ENCODE assay signal across 8 mouse cellular contexts in the genomic region with DNA sequence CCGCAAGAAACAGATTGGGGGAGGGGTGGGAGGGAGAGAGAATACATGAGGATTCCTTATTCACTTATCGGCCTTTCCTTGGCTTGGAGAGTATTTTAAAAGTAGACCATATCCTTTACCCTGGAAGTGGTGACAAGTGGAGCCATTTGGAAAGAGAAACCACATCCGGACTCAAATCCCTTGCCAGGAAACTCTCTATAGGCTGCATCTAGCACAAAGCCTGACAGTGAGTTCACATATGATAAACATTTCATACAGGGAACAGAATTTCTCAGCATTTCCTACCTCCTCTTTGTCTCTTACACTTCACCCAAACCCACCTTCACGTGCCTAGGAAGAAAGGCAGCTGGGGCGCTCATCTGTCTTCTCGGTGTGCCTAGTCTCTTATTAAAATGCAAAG. TPM values are rescaled to one million over a fixed set of nuclear protein-coding genes. Genes with fewer than 3 reads are reported as not detected.
DNase-seq lines count a peak whose midpoint lies in the region; ATAC-seq and TF ChIP-seq lines count a peak whose summit lies in the region.

No protein-coding gene starts in this region.

- WGBS in hindbrain, embryonic 11.5 days: 13% methylated on average over 6 of the region's 6 CpGs
- 7% methylated on average over 6 of the region's 6 CpGs for WGBS in midbrain, embryonic 14.5 days

- no peak for DNase-seq in layer of hippocampus, adult 2 months (ENCODE audit: low spot score in 2 of 2)
- DNase-seq in layer of hippocampus, postnatal 25 days (ENCODE audit: extremely low spot score in 1 of 2, low spot score in 1 of 2): no peak
- DNase-seq in c-Kit-positive CD71-positive TER-119-positive erythroid progenitor cells, embryonic 14.5 days (ENCODE audit: low spot score): peak; percentile 34
- DNase-seq in hindbrain, embryonic 11.5 days (ENCODE audit: low spot score): no peak
- DNase-seq in midbrain, embryonic 14.5 days: no peak
- no peak for DNase-seq in spleen, postnatal 10 days (ENCODE audit: low spot score in 2 of 2)
- DNase-seq in right cerebral cortex, postnatal 4 days: no peak
- DNase-seq in urinary bladder, postnatal 14 days (ENCODE audit: low spot score): no peak

- peak overlapping the region; percentile 71 for H3K4me2 ChIP-seq in hindbrain, embryonic 11.5 days (replicated peaks; ENCODE audit: low read depth, low read length)
- peak overlapping the region; percentile 80 for H3K4me2 ChIP-seq in midbrain, embryonic 14.5 days (ENCODE audit: low read length)

- peak overlapping the region; percentile 91 for H3K4me3 ChIP-seq in layer of hippocampus, adult 2 months
- H3K4me3 ChIP-seq in hindbrain, embryonic 11.5 days (ENCODE audit: low read depth, low read length): peak overlapping the region; percentile 69
- H3K4me3 ChIP-seq in midbrain, embryonic 14.5 days (replicated peaks; ENCODE audit: low read depth, low read length): peak overlapping the region; percentile 75

- no peaks in the 10 kb centered on the region for H3K36me3 ChIP-seq in hindbrain, embryonic 11.5 days (ENCODE audit: control insufficient read depth, insufficient read depth, low read length)
- peaks cover 42% of the 10 kb centered on the region for H3K36me3 ChIP-seq in midbrain, embryonic 14.5 days (ENCODE audit: control insufficient read depth, insufficient read depth, low read length)

- no peaks in the 10 kb centered on the region for H3K27me3 ChIP-seq in hindbrain, embryonic 11.5 days (ENCODE audit: control insufficient read depth, insufficient read depth, low read length)
- no peaks in the 10 kb centered on the region for H3K27me3 ChIP-seq in midbrain, embryonic 14.5 days (ENCODE audit: control insufficient read depth, insufficient read depth, low read length)

- peaks cover 7% of the 10 kb centered on the region for H3K4me1 ChIP-seq in hindbrain, embryonic 11.5 days (replicated peaks; ENCODE audit: control insufficient read depth, insufficient read depth, low read length)
- peaks cover 13% of the 10 kb centered on the region for H3K4me1 ChIP-seq in midbrain, embryonic 14.5 days (ENCODE audit: control insufficient read depth, insufficient read depth, low read length)

- ATAC-seq in hindbrain, embryonic 11.5 days (ENCODE audit: low FRiP score): peak; percentile 14; the same call in 1 of the 2 replicates
- no peak for ATAC-seq in midbrain, embryonic 14.5 days (ENCODE audit: low FRiP score, low TSS enrichment)

- TF ChIP-seq CTCF in layer of hippocampus, adult 2 months (conservative IDR thresholded peaks at IDR 0.05): no peak

- H3K9me3 ChIP-seq in hindbrain, embryonic 11.5 days (ENCODE audit: control insufficient read depth, low read length): no peaks in the 10 kb centered on the region
- no peaks in the 10 kb centered on the region for H3K9me3 ChIP-seq in midbrain, embryonic 14.5 days (ENCODE audit: control insufficient read depth, low read length)

- peak overlapping the region; percentile 91 for H3K9ac ChIP-seq in hindbrain, embryonic 11.5 days (ENCODE audit: low read depth, low read length)
- H3K9ac ChIP-seq in midbrain, embryonic 14.5 days (replicated peaks; ENCODE audit: low read length): peak overlapping the region; percentile 89

- peak overlapping the region; percentile 91 for H3K27ac ChIP-seq in layer of hippocampus, adult 2 months
- peak overlapping the region; percentile 85 for H3K27ac ChIP-seq in hindbrain, embryonic 11.5 days (ENCODE audit: low read depth, low read length)
- H3K27ac ChIP-seq in midbrain, embryonic 14.5 days (replicated peaks; ENCODE audit: low read depth, low read length): peak overlapping the region; percentile 93

RNA-seq across cellular contexts. Expression of a gene that starts 0.7 kb away (rescaled TPM):
- total RNA-seq in layer of hippocampus, adult 2 months (2021): 10 to 100 TPM; 91.6 to 96.4 TPM
- 10 to 100 TPM; 74.6 to 96.0 TPM for total RNA-seq in layer of hippocampus, postnatal 25 days (2021)
- 28.4 and 32.1 TPM in 2 replicates for polyA plus RNA-seq in hindbrain, embryonic 11.5 days (2014; fragmentation: Nextera tagmentation; extraction: Ambion mirVana)
- polyA plus RNA-seq in midbrain, embryonic 14.5 days (2014; fragmentation: Nextera tagmentation; extraction: Ambion mirVana): 44.2 and 58.9 TPM in 2 replicates

RNA-seq across cellular contexts. Expression of a gene that starts 28.6 kb away (rescaled TPM):
- total RNA-seq in layer of hippocampus, adult 2 months (2021): 10 to 100 TPM; 64.6 to 66.8 TPM
- 10 to 100 TPM; 59.1 to 62.7 TPM for total RNA-seq in layer of hippocampus, postnatal 25 days (2021)
- 93.2 and 100 TPM in 2 replicates for polyA plus RNA-seq in hindbrain, embryonic 11.5 days (2014; fragmentation: Nextera tagmentation; extraction: Ambion mirVana)
- polyA plus RNA-seq in midbrain, embryonic 14.5 days (2014; fragmentation: Nextera tagmentation; extraction: Ambion mirVana): 72.5 and 81.4 TPM in 2 replicates

RNA-seq across cellular contexts. Expression of a gene that starts 31.4 kb away (rescaled TPM):
- total RNA-seq in layer of hippocampus, adult 2 months (2021): 10 to 100 TPM; 39.6 to 40.1 TPM
- total RNA-seq in layer of hippocampus, postnatal 25 days (2021): 10 to 100 TPM; 41.4 to 45.1 TPM
- 59.4 and 60.7 TPM in 2 replicates for polyA plus RNA-seq in hindbrain, embryonic 11.5 days (2014; fragmentation: Nextera tagmentation; extraction: Ambion mirVana)
- 77.0 and 97.9 TPM in 2 replicates for polyA plus RNA-seq in midbrain, embryonic 14.5 days (2014; fragmentation: Nextera tagmentation; extraction: Ambion mirVana)

RNA-seq across cellular contexts. Expression of a gene that starts 31.6 kb away (rescaled TPM):
- total RNA-seq in layer of hippocampus, adult 2 months (2021): 100 to 1,000 TPM; 124 to 126 TPM
- total RNA-seq in layer of hippocampus, postnatal 25 days (2021): 100 to 1,000 TPM; 117 to 118 TPM
- polyA plus RNA-seq in hindbrain, embryonic 11.5 days (2014; fragmentation: Nextera tagmentation; extraction: Ambion mirVana): 31.7 and 36.3 TPM in 2 replicates
- 50.5 and 68.3 TPM in 2 replicates for polyA plus RNA-seq in midbrain, embryonic 14.5 days (2014; fragmentation: Nextera tagmentation; extraction: Ambion mirVana)

RNA-seq across cellular contexts. Expression of a gene that starts 36.3 kb away (rescaled TPM):
- 1 to 10 TPM; 6.9 to 7.7 TPM for total RNA-seq in layer of hippocampus, adult 2 months (2021)
- 1 to 10 TPM; 6.2 to 7.1 TPM for total RNA-seq in layer of hippocampus, postnatal 25 days (2021)
- polyA plus RNA-seq in hindbrain, embryonic 11.5 days (2014; fragmentation: Nextera tagmentation; extraction: Ambion mirVana): 1.4 and 2.5 TPM in 2 replicates
- 1.6 and 2.0 TPM in 2 replicates for polyA plus RNA-seq in midbrain, embryonic 14.5 days (2014; fragmentation: Nextera tagmentation; extraction: Ambion mirVana)
